Mouse (Mus musculus) small intestine, adult 2 months (tissue): ENCODE measurements around the gene Bok.

Experiments used
- CTCF ChIP-seq: fragments of 200-500 bp; IDR thresholded peaks from 2 replicates; pipeline ENCODE4 v1.5.1; 2012; ENCODE audit warnings: low read depth, mild to moderate bottlenecking, control low read depth, inconsistent platforms, low read length, moderate library complexity, mixed read lengths; ENCODE audit not compliant: insufficient replicate concordance, insufficient read length; ENCODE audit errors: extremely low read depth
- POLR2A ChIP-seq: fragments of 200-500 bp; IDR thresholded peaks from 2 replicates; pipeline ENCODE4 v1.6.1; 2012; ENCODE audit warnings: low read depth, mild to moderate bottlenecking, control low read depth, inconsistent platforms, low read length, moderate library complexity

- TF ChIP-seq CTCF (no peak), POLR2A (no peak)
These were observed 52.3 kb downstream of the Bok start for GRCm38 (mm10) chr1:93737711-93738110.
